Mouse (Mus musculus): Measurements from ENCODE around the gene Pip4k2b.

Gene Pip4k2b

DNA sequence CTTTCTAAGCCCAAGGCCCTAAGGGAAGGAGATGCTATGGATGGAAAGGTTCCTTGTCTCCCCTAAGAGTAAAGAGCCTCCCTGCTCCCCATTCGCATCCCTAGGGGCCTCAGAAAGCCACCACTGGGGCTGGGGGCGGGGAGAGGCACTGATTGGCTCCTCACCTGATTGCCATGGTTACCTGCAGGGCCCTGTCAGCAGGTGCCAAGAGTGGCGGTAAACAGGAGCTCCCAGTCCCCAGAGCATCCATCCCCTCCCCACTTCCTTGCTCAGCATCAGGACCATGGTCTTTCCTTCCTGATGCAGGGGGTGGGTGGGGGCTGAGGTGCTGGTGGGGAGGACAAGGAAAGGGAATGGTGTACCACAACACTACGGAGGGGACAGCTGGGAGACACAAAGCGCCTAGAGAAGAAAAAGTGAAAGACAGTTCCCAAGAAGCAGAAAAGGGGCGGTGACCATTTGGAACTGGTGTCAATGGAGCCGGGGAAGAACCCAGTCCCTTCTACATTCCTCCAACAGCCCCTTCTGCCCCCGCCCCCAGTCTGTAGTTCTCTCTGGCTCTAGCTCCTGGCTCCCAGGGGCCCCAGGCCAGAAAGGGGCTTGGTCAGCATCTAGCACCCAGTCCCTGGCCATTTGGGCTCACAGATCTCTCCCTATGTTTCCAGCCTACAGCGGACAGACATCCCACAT, 48.6 kb downstream of the Pip4k2b start:
- no peak for DNase-seq (ENCODE audit: low read depth in 2 of 2, low spot score in 2 of 2)

DNA sequence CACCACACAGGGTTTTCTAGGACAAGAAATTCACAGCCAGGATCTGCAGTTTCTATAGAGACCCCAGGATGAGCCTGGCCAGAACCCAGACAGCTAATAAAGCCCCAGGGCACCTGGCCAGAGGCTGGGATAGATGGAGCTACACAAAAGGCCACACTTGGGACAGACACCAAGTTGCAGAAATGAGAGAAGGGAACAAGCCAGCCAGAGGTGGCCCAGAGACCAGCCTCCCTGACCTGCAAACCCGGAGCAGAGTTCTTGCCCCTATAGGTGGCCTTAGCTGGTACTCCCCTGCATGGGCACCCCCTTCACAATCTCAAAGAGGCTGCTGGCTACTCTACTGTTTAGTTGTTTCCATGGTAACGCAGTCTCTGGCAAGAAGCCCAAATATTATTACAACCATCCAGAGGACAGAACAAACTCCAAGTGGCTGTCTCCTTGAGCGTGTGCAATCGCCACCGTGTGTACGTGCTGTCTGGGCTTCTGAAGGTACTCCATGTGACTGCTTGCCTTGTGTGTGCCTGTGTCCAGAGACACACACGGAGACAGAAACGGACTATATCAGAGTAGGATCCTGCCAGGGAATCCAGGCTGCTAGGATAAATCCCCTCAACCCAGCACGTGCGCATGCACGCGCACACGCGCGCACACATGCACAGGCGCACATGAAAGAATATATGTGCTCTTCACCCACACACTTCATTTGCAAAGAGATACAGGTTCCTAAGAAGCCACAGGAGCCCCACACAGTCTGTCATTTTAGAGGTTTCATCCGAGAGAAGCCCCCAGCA, 49.4 kb downstream of the Pip4k2b start:
- DNase-seq (ENCODE audit: low read depth in 2 of 2, low spot score in 2 of 2): no peak

DNA sequence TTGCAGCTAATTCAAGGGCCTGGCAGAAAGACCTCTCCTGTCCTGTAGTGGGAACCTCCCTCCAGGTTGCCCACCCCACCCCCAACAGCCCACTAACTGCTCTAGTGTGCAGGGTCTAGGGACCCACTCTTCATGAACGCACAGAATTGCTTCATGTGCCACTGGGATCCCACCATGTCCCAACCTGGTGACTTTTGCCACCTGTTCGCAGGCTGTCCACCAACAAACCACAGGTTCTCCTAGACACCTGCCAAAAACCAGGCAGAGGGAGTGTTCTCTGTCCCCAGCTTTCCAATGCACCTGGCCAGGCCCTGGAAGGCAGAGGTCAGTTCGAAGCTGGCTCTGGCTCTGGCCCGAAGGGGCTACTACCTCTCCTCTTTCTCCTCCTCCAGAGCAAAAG, 50.1 kb downstream of the Pip4k2b start:
- DNase-seq (ENCODE audit: low read depth in 2 of 2, low spot score in 2 of 2): no peak

DNA sequence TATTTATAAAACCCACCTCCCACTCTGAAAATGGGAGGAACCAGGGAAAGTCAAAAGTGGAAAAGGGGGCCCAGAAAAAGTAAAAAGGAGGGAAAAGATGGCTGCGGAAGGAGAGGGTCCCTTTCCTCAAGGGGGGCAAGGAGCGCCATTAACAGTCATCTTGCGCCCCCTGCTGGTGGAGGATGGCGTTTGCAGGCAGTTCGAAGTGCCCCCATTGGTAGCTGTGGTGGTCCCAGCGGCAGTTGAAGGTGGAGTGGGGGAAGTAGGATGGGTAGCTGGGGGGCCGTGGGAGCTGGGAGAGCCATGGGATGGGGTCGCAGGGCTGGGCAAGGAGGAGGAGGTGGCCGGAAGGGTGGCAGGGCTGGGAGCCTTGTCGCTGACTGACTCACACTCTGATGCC, 54.6 kb downstream of the Pip4k2b start:
- peak; percentile 74 to 82 for DNase-seq (ENCODE audit: low read depth in 2 of 2, low spot score in 2 of 2)

DNA sequence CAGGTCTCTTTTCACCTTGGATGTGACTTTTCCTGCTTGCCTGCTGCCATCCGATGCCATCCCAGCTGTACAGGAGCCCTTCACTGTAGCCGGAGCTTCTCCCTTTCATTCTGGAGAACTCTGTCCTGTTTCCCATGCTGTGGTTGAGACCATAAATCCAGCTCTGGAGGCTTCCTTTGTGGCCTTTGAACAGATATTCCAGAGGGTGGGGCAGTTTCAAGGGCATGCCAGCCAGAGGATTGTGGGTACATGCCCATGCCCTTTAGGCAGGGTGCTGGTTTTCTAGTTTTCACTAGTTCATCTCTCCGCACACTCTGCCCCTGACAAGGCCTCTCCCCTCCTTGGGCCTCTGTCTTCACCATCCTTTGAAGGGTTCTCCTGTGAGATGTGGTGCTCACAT, 57.4 kb downstream of the Pip4k2b start:
- no peak for DNase-seq (ENCODE audit: low read depth in 2 of 2, low spot score in 2 of 2)

DNA sequence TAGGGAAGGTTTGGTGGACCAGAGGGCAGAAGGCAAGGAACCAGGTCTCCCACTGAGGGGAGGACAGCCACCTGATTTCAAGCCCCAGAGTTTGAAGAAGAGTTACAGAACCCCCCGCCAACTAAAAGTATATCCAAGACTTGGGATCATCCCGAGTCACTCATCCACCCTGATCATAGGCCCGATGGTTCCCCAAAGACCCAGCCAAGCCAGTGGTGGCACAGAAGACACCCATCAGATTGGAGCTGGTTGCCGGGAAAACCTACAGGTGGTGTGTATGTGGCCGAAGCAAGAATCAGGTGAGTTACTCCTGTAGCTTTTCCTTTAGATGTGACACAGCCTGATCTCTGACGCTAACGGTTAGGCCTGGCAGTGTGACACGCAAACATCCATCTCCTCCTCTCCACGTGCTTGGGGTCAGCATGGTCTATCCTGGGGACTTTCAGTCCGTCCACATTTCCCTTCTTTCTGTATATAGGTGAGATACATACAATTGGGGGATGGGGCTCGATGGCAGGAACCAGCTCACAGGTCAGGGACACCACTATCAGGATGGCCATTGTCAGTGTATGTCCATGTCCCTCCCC, 58.1 kb downstream of the Pip4k2b start:
- DNase-seq (ENCODE audit: low read depth in 2 of 2, low spot score in 2 of 2): no peak

DNA sequence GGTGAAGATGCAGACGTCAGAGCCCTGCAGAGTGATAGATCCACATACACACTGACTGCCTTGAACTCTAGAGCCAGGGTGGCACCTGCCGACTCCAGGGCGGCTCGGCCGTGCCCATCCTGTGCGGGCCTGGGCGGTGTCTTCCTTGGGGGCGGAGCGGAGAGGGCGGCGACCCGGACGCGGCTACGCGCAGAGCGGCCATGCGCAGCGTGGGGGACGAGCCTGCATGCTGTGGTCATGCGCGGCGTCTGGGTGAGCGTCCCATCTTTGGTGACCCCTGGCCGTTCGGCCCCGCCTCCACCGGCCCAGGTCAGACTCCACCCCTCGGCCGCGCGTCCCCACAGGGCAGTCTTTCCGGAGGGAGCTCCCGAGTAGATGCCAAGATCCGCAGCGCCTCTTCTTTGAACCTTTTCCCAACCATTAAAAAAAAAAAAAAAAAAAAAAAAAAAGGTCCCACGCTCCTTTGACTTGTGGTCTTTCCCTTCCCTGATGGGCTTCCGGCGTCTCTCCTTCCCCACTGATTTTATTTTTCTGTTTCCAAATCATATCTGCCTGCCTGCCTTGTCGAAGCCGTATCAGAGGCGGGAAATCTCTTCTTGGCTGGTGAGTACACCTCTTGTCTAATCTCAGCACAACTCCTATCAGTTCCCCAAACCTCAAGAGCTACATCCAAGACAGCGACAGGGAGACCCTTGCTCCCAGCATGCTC, 58.7 kb downstream of the Pip4k2b start, which contains the start of gene Cisd3:
Gene Cisd3 (plus strand): TSS at position 214 of the 709 bp plus-strand sequence.
- peak; percentile 70 to 76 for DNase-seq (ENCODE audit: low read depth in 2 of 2, low spot score in 2 of 2)

DNA sequence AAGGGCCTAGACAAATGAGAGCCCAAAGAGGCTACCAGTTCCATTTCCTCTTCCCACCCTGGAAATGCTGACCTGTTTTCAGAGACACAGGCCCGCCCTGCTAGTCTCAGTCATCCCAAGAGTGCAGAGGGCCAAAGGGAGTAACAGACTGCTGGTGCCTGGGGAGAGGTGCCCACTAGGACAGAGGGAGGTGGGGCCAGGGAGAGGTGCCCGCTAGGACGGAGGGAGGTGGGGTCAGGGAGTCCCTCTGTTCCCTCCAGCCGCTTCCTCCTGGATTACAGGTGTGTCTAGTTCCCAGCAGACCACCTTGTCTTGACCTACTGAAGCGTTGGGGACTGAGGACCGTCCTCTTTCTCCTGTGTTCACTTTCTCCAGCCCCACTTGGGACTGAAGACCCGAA, 59.7 kb downstream of the Pip4k2b start:
- no peak for DNase-seq (ENCODE audit: low read depth in 2 of 2, low spot score in 2 of 2)

DNA sequence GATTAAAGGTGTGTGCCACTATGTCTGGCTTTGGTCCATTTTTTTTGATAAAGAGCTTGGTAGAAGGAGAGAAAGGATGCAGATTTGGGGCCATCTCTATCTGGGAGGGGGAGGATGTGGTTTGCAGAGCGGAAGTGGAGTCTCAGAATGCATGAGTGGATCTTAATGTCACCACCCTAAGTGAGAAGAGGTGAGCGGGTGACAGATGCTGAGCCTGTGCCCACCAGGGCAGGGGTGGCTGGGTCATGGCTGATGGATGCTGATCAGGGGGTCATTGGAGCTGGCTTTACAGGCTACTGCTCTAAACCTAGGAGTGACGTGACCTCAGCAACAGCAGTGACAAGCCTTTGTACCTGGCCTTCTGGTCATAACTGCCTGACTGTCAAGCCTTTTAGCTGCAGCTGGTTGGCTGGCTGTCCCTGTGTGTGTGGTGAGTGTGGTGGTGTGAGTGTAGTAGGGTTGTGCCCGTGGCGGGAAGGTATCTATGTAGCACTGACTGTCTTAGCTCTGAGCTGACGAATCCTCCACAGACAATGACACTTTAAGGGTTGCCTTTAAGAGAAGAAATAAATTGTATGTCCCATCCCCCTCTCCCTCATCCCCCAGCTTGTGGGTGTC, 60.3 kb downstream of the Pip4k2b start:
- peak; percentile 50 to 66 for DNase-seq (ENCODE audit: low read depth in 2 of 2, low spot score in 2 of 2)

DNA sequence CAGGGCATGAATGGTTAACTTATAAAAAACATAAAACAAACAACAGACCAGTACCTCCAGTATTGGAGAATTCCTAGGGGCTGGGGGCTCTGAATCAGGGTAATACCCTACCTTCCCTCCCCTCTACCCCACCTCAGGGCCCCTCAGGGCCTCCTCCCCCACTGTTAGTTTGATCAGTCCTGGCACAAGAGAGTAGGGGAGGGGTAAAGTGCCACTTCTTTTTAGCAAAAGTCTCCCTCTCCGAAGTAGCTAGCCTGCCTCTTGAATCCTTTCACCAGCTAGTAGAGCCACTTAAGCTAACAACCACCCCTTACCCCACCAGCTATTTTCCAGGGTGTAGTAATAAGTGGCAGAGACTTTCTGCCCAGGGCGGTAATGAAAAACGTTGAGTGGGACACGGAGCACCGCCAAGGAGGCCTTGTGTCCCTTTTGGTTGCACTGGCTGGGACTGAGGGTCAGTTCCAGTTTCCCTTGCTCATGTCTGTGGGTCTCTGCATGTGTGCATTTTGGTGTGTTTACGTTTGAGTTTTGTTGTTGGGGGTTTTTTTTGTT, 61.9 kb downstream of the Pip4k2b start:
- no peak for DNase-seq (ENCODE audit: low read depth in 2 of 2, low spot score in 2 of 2)

DNA sequence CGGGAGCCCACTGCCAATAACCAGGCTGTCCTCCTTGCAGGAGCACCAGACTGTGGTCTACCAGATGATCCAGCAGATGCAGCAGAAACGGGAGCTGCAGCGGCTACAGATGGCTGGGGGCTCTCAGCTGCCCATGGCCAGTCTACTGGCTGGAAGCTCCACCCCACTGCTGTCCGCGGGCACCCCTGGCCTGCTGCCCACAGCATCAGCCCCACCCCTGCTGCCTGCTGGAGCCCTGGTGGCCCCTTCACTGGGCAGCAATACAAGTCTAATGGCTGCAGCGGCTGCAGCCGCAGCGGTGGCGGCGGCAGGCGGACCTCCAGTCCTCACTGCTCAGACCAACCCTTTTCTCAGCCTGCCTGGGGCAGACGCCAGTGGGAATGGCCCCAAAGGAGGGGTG, 64.1 kb downstream of the Pip4k2b start:
- no peak for DNase-seq (ENCODE audit: low read depth in 2 of 2, low spot score in 2 of 2)

DNA sequence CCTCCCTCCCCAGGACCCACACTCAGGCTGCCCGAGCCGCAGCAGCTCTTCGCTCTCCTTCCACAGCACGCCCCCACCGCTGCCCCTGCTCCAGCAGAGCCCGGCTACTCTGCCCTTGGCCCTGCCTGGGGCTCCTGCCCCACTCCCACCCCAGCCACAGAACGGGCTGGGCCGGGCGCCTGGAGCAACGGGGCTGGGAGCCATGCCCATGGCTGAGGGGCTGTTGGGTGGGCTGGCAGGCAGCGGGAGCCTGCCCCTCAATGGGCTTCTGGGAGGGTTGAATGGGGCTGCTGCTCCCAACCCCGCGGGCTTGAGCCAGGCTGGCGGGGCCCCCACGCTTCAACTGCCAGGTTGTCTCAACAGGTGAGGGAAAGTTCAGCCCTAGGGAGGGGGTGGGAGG, 66.2 kb downstream of the Pip4k2b start:
- DNase-seq (ENCODE audit: low read depth in 2 of 2, low spot score in 2 of 2): no peak

DNA sequence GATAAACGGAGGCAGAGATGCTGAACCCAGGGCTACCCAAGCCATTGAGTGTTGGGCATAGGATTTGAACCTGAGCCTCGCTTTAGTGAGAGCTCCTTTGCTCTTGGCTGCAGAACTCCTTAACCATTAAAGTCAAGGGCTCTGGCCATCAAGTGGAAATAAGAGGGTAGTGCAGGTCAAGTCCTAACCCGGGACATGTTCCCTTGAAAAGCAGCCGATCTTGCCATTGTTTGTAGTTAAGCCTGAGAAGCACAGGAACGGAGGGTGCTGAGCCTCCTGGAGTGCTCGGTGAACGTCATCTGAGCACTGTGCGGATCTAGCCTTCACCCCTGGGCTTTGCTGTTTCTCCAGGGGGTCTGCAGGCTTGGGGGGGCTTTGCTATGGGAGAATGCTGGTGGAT, 66.7 kb downstream of the Pip4k2b start:
- no peak for DNase-seq (ENCODE audit: low read depth in 2 of 2, low spot score in 2 of 2)

DNA sequence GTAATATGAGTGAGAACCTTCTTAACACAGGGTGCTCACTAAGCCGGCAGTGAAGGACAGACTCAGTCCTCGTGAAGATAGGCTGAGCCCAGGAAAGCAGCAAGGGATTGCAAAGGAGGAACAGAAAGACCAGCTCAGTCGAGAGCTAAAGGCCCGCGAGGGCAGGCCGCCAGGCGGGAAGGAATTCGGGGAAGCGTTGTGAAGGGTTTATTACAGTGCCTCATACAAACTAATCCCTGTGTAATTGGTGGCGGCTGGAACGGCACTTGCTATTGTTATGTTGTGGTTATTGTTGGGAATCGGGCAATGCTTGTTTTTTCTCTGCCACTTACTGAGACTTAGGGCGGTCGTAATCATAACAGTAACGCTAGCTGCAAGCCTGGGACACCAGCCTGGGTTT, 67.1 kb downstream of the Pip4k2b start:
- no peak for DNase-seq (ENCODE audit: low read depth in 2 of 2, low spot score in 2 of 2)

DNA sequence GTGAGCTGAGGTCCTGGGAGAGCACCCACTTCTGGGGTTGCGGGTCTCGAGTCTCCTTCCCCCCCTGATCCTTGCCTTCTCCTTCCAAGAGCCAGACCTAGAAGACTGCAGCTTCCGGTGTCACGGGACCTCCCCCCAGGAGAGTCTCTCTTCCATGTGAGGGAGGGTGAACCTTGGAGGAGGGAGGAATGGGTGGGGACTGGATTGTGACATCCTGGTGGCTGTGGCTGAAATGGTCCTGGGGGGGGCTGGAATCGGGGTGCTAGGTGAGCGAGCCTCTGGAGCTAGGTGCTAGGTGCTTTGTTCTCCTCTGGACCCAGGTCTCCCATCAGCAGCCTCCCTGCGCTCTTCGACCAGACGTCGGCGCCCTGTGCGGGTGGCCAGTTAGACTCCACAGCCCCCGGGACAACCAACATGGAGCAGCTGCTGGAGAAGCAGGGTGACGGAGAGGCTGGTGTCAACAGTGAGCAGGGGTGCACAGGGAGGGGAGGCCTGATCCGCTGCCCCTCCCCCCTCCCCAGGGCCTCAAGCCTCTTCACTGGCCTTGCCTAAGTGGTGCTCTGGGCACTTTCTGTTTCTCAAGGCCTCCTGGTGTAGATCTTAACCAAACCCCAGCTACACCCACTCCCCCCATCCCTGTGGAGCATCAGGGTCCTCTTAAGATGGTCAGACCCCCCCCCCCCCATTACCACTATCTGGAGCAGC, 68.3 kb downstream of the Pip4k2b start:
- DNase-seq (ENCODE audit: low read depth in 2 of 2, low spot score in 2 of 2): no peak

DNA sequence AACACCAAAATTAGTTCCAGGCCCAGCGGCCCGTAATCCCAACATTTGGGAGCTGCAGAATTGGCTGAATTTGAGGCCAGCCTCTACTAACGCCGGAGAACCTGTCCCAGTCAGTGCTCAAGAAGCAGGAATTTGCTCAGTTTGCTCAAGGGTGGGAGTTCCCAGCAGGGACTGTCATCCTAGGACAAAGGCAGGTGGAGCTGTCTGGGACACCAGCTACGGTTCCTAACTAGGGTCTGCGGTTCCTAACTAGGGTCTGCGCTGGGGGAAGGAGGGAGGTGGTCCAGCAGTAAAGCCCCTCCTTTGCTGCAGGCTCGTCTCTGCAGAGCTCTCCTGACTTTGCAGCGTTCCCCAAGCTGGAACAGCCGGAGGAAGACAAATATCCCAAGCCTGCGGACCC, 71.4 kb downstream of the Pip4k2b start:
- no peak for DNase-seq (ENCODE audit: low read depth in 2 of 2, low spot score in 2 of 2)

DNA sequence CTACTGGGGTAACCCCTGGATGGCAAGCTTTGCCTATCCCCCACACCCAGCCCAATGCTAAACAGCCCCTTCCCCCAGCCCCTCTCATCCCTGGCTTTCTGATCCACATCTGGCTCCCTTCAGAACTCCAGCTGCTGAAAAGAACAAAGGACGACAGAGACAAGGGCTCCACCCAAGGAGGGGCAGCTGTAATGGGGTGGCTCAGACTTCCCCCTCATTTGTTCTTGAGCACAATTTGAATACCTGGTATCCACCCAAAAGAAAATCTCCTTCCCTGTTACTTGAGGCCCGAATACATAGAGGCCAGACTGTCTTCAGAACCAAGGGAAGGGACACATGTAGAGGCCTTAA, 73.4 kb downstream of the Pip4k2b start:
- no peak for DNase-seq (ENCODE audit: low read depth in 2 of 2, low spot score in 2 of 2)

DNA sequence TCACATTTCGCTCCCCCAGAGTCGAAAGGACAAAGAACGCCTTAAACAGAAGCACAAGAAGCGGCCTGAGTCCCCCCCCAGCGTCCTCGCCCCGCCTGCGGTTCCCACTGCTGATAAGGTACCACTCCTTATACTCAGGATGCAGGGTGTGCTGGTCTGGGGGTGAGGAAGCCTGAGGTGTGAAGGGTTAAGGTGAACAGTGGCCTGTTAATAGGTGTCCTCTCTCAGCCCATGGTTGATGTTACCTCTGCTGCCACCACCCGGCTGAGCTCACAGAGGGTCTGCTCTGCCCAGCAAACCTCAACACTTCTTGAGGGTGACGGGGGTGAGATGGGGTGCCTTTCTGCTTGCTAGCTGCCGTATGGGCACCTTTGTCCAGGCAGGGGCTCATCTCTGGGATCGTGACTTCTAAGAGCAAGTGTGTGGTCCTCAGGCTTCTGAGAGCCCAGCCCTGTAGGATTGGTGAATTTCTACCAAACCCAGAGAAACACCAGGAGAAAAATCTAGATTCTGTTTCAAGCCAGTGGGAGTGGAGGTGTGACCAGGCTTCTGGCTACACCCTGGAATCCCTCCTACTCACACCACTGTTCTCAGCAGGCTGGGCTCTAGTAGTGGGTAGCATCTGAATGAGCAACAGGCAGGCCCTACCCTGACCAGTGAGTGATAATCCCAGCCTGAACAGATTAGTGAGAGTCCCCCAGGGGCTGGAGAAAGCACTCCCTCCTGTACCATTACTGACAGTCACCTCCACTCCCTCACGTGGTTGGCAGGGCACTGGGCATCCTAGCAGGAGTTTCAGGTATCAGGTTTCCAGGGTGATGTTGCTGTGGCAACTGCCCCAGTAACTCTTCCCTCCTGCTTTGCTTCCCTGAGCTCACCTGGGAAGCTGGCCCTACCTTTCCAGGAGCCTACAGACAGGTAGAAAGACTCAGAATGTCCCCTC, 74.0 kb downstream of the Pip4k2b start:
- DNase-seq (ENCODE audit: low read depth in 2 of 2, low spot score in 2 of 2): no peak

DNA sequence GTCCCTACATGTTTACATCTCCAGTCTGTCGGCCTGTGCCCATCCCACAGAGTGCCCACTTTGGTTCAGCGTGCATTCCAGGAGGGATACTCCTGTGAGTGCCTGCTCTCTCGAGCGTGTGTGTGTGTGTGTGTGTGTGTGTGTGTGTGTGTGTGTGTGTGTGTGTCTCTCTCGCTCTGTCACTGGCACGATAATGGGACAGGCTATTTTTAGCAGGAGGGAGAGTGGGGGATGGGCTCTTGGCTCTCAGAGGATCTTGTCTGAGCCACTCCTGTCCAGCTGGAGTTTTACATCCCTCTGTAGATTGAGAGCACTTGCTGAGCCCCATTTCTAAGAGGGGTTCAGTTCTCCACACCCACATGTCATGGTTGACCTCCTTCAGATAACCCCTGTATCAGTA, 74.7 kb downstream of the Pip4k2b start:
- DNase-seq (ENCODE audit: low read depth in 2 of 2, low spot score in 2 of 2): no peak

Data from CD8-positive naive resting alpha-beta T cell, adult 2 months (primary cell).